Mouse (Mus musculus): ENCODE results near the gene Chid1. TPM values are rescaled to one million over a fixed set of nuclear protein-coding genes. Genes with fewer than 3 reads are reported as not detected.

Gene Chid1
- polyA plus RNA-seq, 1 experiment from 2014 or later, result 30.0 TPM

DNA sequence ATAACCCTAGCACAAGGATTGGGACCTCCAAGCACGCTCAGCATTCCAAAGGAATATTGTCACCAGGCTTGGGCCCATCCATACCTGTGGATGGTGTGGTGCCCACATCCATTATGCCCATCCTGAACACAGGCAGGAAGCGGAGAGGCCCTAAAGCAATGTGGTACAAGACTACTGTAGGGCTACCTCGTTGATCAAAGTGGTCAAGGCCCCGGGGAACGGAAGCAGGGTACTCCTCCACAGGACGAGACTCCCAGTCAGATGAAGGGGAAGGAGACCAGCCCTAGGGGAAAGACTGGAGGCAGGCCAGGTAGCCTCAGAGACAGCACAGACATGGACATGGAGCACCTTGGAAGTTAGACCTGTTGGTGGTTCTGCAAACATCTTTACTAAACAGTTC, 66.9 kb downstream of the Chid1 start:
- Histone ChIP-seq H3K4me3 (replicated peaks; ENCODE audit: low read depth, low read length) (no peak overlapping the region), H3K36me3 (ENCODE audit: insufficient read depth, low read length) (peaks cover 23% of the 10 kb centered on the region), H3K9me3 (replicated peaks; ENCODE audit: low read length) (no peaks in the 10 kb centered on the region), H3K4me2 (ENCODE audit: low read length) (no peak overlapping the region), H3K27ac (no peak overlapping the region), H3K9ac (ENCODE audit: low read depth, low read length) (no peak overlapping the region), H3K27me3 (ENCODE audit: insufficient read depth, low read length) (no peaks in the 10 kb centered on the region), H3K4me1 (replicated peaks; ENCODE audit: insufficient read depth, low read length) (peaks cover 44% of the 10 kb centered on the region)
- no peak for ATAC-seq (replicated peaks; ENCODE audit: low FRiP score, low read depth)
- no peak for DNase-seq (ENCODE audit: low spot score)
- WGBS, result 69% methylated on average over 6 of the region's 6 CpGs
- TF ChIP-seq CTCF (IDR thresholded peaks at IDR 0.05; ENCODE audit: low read depth), result no peak

- H3K4me1 ChIP-seq (replicated peaks; ENCODE audit: insufficient read depth, low read length), result peaks cover 38% of the 10 kb centered on the region
- WGBS, result 76% methylated on average over 6 of the region's 6 CpGs
- H3K4me3 ChIP-seq (replicated peaks; ENCODE audit: low read depth, low read length), result no peak overlapping the region
- H3K36me3 ChIP-seq (ENCODE audit: insufficient read depth, low read length), result peaks cover 23% of the 10 kb centered on the region
- H3K27ac ChIP-seq, result no peak overlapping the region
- ATAC-seq (replicated peaks; ENCODE audit: low FRiP score, low read depth) (no peak), DNase-seq (ENCODE audit: low spot score) (no peak)
- H3K4me2 ChIP-seq (ENCODE audit: low read length), result no peak overlapping the region
- no peaks in the 10 kb centered on the region for H3K27me3 ChIP-seq (ENCODE audit: insufficient read depth, low read length)
- H3K9ac ChIP-seq (ENCODE audit: low read depth, low read length), result no peak overlapping the region
- TF ChIP-seq CTCF (IDR thresholded peaks at IDR 0.05; ENCODE audit: low read depth), result no peak
- H3K9me3 ChIP-seq (replicated peaks; ENCODE audit: low read length), result no peaks in the 10 kb centered on the region
Measured at GRCm38 (mm10) chr7:141472226-141472625, 67.4 kb downstream of the Chid1 start.

DNA sequence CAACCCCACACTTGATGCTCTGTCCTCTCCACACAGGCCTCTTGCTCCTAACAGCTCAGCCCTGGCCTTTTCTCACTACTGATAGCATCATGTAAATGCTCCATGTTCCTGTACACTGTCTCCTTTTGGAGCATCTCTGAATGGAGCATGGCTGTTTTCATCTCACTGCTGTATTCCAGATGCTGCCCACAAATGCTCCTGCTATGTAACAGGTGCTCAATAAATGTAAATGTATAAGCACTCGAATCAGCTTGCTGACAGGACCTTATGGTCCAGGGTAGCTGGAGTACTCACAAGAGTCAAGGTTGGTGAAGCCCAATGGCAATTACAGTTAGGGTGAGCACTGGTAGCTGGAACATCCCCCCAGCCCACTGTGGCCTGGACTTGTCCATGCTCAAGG, 68.4 kb downstream of the Chid1 start:
- no peak overlapping the region for H3K4me3 ChIP-seq (replicated peaks; ENCODE audit: low read depth, low read length)
- H3K9me3 ChIP-seq (replicated peaks; ENCODE audit: low read length), result no peaks in the 10 kb centered on the region
- peaks cover 23% of the 10 kb centered on the region for H3K36me3 ChIP-seq (ENCODE audit: insufficient read depth, low read length)
- H3K4me1 ChIP-seq (replicated peaks; ENCODE audit: insufficient read depth, low read length), result peaks cover 39% of the 10 kb centered on the region
- no peak for TF ChIP-seq CTCF (IDR thresholded peaks at IDR 0.05; ENCODE audit: low read depth)
- DNase-seq (ENCODE audit: low spot score), result no peak
- WGBS, result 88% methylated on average over 1 of the region's 1 CpGs
- H3K4me2 ChIP-seq (ENCODE audit: low read length), result no peak overlapping the region
- no peak for ATAC-seq (replicated peaks; ENCODE audit: low FRiP score, low read depth)
- no peaks in the 10 kb centered on the region for H3K27me3 ChIP-seq (ENCODE audit: insufficient read depth, low read length)
- no peak overlapping the region for H3K27ac ChIP-seq
- H3K9ac ChIP-seq (ENCODE audit: low read depth, low read length), result no peak overlapping the region

GRCm38 (mm10) chr7:141470637-141470944, 69.1 kb downstream of the Chid1 start:
- no peak overlapping the region for H3K9ac ChIP-seq (ENCODE audit: low read depth, low read length)
- no peak overlapping the region for H3K4me2 ChIP-seq (ENCODE audit: low read length)
- peaks cover 23% of the 10 kb centered on the region for H3K36me3 ChIP-seq (ENCODE audit: insufficient read depth, low read length)
- no peak for ATAC-seq (replicated peaks; ENCODE audit: low FRiP score, low read depth)
- H3K4me3 ChIP-seq (replicated peaks; ENCODE audit: low read depth, low read length), result no peak overlapping the region
- TF ChIP-seq CTCF (IDR thresholded peaks at IDR 0.05; ENCODE audit: low read depth), result no peak
- no peak overlapping the region for H3K27ac ChIP-seq
- no peak for DNase-seq (ENCODE audit: low spot score)
- 91% methylated on average over 10 of the region's 10 CpGs for WGBS
- peaks cover 40% of the 10 kb centered on the region for H3K4me1 ChIP-seq (replicated peaks; ENCODE audit: insufficient read depth, low read length)
- no peaks in the 10 kb centered on the region for H3K27me3 ChIP-seq (ENCODE audit: insufficient read depth, low read length)
- no peaks in the 10 kb centered on the region for H3K9me3 ChIP-seq (replicated peaks; ENCODE audit: low read length)

GRCm38 (mm10) chr7:141469901-141470636, 69.6 kb downstream of the Chid1 start:
- TF ChIP-seq CTCF (IDR thresholded peaks at IDR 0.05; ENCODE audit: low read depth), result no peak
- Histone ChIP-seq H3K9ac (ENCODE audit: low read depth, low read length) (no peak overlapping the region), H3K36me3 (ENCODE audit: insufficient read depth, low read length) (peaks cover 23% of the 10 kb centered on the region), H3K9me3 (replicated peaks; ENCODE audit: low read length) (no peaks in the 10 kb centered on the region), H3K27ac (peak overlapping the region; percentile 42; the same call in 1 of the 2 replicates), H3K27me3 (ENCODE audit: insufficient read depth, low read length) (no peaks in the 10 kb centered on the region), H3K4me1 (replicated peaks; ENCODE audit: insufficient read depth, low read length) (peaks cover 45% of the 10 kb centered on the region), H3K4me2 (ENCODE audit: low read length) (peak overlapping the region; percentile 85; the same call in 1 of the 2 replicates), H3K4me3 (replicated peaks; ENCODE audit: low read depth, low read length) (no peak overlapping the region)
- WGBS, result 87% methylated on average over 18 of the region's 18 CpGs
- DNase-seq (ENCODE audit: low spot score) (no peak), ATAC-seq (replicated peaks; ENCODE audit: low FRiP score, low read depth) (no peak)

DNA sequence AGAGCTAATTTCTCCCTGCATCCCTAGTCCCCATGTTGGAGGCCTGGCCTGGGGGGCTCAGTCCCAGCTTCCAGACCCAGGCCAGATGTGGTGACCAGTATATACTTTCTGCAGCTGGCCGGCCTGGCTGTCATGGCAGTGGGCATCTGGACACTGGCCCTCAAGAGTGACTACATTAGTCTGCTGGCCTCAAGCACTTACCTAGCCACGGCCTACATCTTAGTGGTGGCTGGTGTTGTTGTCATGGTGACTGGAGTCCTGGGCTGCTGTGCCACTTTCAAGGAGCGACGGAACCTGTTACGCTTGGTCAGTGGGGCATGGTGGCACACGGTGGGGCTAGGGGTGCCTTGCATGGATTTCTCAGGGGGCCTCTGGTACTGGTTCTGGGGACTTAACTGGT, 70.3 kb downstream of the Chid1 start:
- Histone ChIP-seq H3K27ac (peak overlapping the region; percentile 96), H3K4me1 (replicated peaks; ENCODE audit: insufficient read depth, low read length) (peaks cover 51% of the 10 kb centered on the region), H3K9me3 (replicated peaks; ENCODE audit: low read length) (no peaks in the 10 kb centered on the region), H3K27me3 (ENCODE audit: insufficient read depth, low read length) (no peaks in the 10 kb centered on the region), H3K9ac (ENCODE audit: low read depth, low read length) (peak overlapping the region; percentile 80), H3K4me2 (ENCODE audit: low read length) (peak overlapping the region; percentile 85), H3K4me3 (replicated peaks; ENCODE audit: low read depth, low read length) (peak overlapping the region; percentile 66; the same call in 1 of the 2 replicates), H3K36me3 (ENCODE audit: insufficient read depth, low read length) (peaks cover 23% of the 10 kb centered on the region)
- TF ChIP-seq CTCF (IDR thresholded peaks at IDR 0.05; ENCODE audit: low read depth), result no peak
- DNase-seq (ENCODE audit: low spot score), result no peak
- no peak for ATAC-seq (replicated peaks; ENCODE audit: low FRiP score, low read depth)
- 45% methylated on average over 6 of the region's 6 CpGs for WGBS
